Mouse (Mus musculus): ENCODE measurements at regions not wholly inside any gene's neighbourhood (a gene's known extent, or its start where the extent isn't known, plus 50 kb on each side); places are given as distances from the start of the nearest gene placed in this dataset.

GRCm38 (mm10) chr7:138514171-138514570 lies 116.6 kb upstream of the Tcerg1l start:
- TF ChIP-seq CTCF (IDR thresholded peaks at IDR 0.05; ENCODE audit: low read depth) (no peak), EP300 (IDR thresholded peaks at IDR 0.05; ENCODE audit: low read depth) (no peak)
